In the genomic region with DNA sequence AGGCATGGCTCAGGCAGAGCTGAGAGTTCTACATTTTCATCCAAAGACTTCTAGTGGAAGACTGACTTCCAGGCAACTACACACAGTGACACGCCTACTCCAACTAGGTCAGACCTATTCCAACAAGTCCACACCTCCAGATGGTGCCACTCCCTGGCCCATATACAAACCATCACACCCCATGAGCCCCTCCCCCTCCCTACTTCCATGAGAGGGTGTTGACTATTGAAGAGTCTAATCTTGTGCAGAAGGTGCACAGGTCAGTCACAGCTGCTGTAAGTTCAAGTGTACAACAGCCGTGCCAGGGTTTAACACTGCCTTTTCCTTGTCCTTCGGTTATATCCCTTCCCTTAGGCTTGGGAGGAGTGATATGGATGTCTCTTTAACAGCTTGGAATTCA, we compare ENCODE assay signal across 22 mouse cellular contexts.
A peak's percentile ranks its signal among the peaks of the same experiment; 100 is the strongest.
DNase-seq lines count a peak whose midpoint lies in the region; ATAC-seq and TF ChIP-seq lines count a peak whose summit lies in the region.
"Had no signal": no experiment of that assay in that cellular context is flagged by ENCODE, and none has a peak within 500 bp of the region (broad histone marks: within the 10 kb centered on the region; RNA-seq: fewer than 3 reads in every experiment).

No protein-coding gene starts in this region.

- no peaks in the 10 kb centered on the region for H3K36me3 ChIP-seq in kidney, embryonic 16.5 days (ENCODE audit: insufficient read depth, low read length)
- H3K36me3 ChIP-seq in intestine, embryonic 14.5 days (ENCODE audit: control insufficient read depth, insufficient read depth, low read length): no peaks in the 10 kb centered on the region
- no peaks in the 10 kb centered on the region for H3K36me3 ChIP-seq in myocyte (ENCODE audit: control insufficient read depth, insufficient read depth)
- no peaks in the 10 kb centered on the region for H3K36me3 ChIP-seq in midbrain, embryonic 16.5 days (ENCODE audit: control insufficient read depth, insufficient read depth, low read length)
- H3K36me3 ChIP-seq: forebrain, embryonic 15.5 days; hindbrain, embryonic 13.5 days; liver, embryonic 15.5 days; neural tube, embryonic 13.5 days had no signal

- no peak for TF ChIP-seq POLR2A in myocyte (IDR thresholded peaks at IDR 0.05; ENCODE audit: insufficient read length, low read depth)

- H3K4me3 ChIP-seq in kidney, embryonic 16.5 days (ENCODE audit: low read length): no peak overlapping the region
- H3K4me3 ChIP-seq in intestine, embryonic 14.5 days (ENCODE audit: low read depth, low read length): no peak overlapping the region
- no peak overlapping the region for H3K4me3 ChIP-seq in myocyte
- no peak overlapping the region for H3K4me3 ChIP-seq in midbrain, embryonic 16.5 days (ENCODE audit: low read depth, low read length)
- H3K4me3 ChIP-seq: forebrain, embryonic 15.5 days; hindbrain, embryonic 13.5 days; liver, embryonic 15.5 days; neural tube, embryonic 13.5 days had no signal

- ATAC-seq in kidney, embryonic 16.5 days (ENCODE audit: low FRiP score, low TSS enrichment): peak; percentile 49
- no peak for ATAC-seq in intestine, embryonic 14.5 days (replicated peaks; ENCODE audit: low FRiP score, low TSS enrichment, low read depth)
- ATAC-seq in midbrain, embryonic 16.5 days: no peak
- no peak for ATAC-seq in megakaryocyte progenitor cell, adult 5-6 weeks (replicated peaks; ENCODE audit: poor library complexity)
- ATAC-seq: forebrain, embryonic 15.5 days had no signal

- no peak overlapping the region for H3K4me2 ChIP-seq in kidney, embryonic 16.5 days (replicated peaks; ENCODE audit: low read depth, low read length)
- no peak overlapping the region for H3K4me2 ChIP-seq in intestine, embryonic 14.5 days (ENCODE audit: low read length)
- peak overlapping the region; percentile 27 for H3K4me2 ChIP-seq in myocyte (ENCODE audit: low read depth)
- H3K4me2 ChIP-seq in midbrain, embryonic 16.5 days (ENCODE audit: low read length): no peak overlapping the region
- H3K4me2 ChIP-seq: forebrain, embryonic 15.5 days; heart, embryonic 11.5 days; hindbrain, embryonic 13.5 days; liver, embryonic 15.5 days; neural tube, embryonic 13.5 days had no signal

- peaks cover 8% of the 10 kb centered on the region; the same call in 1 of the 2 replicates for H3K4me1 ChIP-seq in kidney, embryonic 16.5 days (ENCODE audit: insufficient read depth, low read length)
- peaks cover 2% of the 10 kb centered on the region; the same call in 1 of the 2 replicates for H3K4me1 ChIP-seq in intestine, embryonic 14.5 days (replicated peaks; ENCODE audit: control insufficient read depth, insufficient read depth, low read length)
- no peaks in the 10 kb centered on the region for H3K4me1 ChIP-seq in midbrain, embryonic 16.5 days (ENCODE audit: control insufficient read depth, insufficient read depth, low read length)
- H3K4me1 ChIP-seq: hindbrain, embryonic 13.5 days; liver, embryonic 15.5 days had no signal

- no peaks in the 10 kb centered on the region for H3K79me2 ChIP-seq in myocyte (ENCODE audit: control insufficient read depth, insufficient read depth)

- no peak overlapping the region for H3K9ac ChIP-seq in kidney, embryonic 16.5 days (replicated peaks; ENCODE audit: low read length)
- H3K9ac ChIP-seq in intestine, embryonic 14.5 days (ENCODE audit: low read length): no peak overlapping the region
- no peak overlapping the region for H3K9ac ChIP-seq in midbrain, embryonic 16.5 days (ENCODE audit: low read depth, low read length)
- H3K9ac ChIP-seq: forebrain, embryonic 15.5 days; hindbrain, embryonic 13.5 days; liver, embryonic 15.5 days; neural tube, embryonic 13.5 days had no signal

- no peaks in the 10 kb centered on the region for H3K27me3 ChIP-seq in kidney, embryonic 16.5 days (ENCODE audit: insufficient read depth, low read length)
- H3K27me3 ChIP-seq in intestine, embryonic 14.5 days (replicated peaks; ENCODE audit: control insufficient read depth, insufficient read depth, low read length): no peaks in the 10 kb centered on the region
- H3K27me3 ChIP-seq in myocyte (ENCODE audit: control insufficient read depth, insufficient read depth, insufficient read length): no peaks in the 10 kb centered on the region
- H3K27me3 ChIP-seq in midbrain, embryonic 16.5 days (ENCODE audit: control insufficient read depth, insufficient read depth, low read depth, low read length): no peaks in the 10 kb centered on the region
- H3K27me3 ChIP-seq: forebrain, embryonic 15.5 days; hindbrain, embryonic 13.5 days; liver, embryonic 15.5 days; neural tube, embryonic 13.5 days had no signal

- H3ac ChIP-seq in myocyte (ENCODE audit: control insufficient read depth, insufficient read length): no peak overlapping the region

- 78% methylated on average over 3 of the region's 3 CpGs for WGBS in kidney, embryonic 16.5 days
- 79% methylated on average over 3 of the region's 3 CpGs for WGBS in intestine, embryonic 14.5 days
- WGBS in midbrain, embryonic 16.5 days: 91% methylated on average over 3 of the region's 3 CpGs

- no peak for DNase-seq in kidney, postnatal 25 days
- peak; percentile 25 for DNase-seq in ZHBTc4 (ENCODE audit: low read depth, low spot score)
- peak; percentile 47 for DNase-seq in intestine, embryonic 14.5 days (ENCODE audit: low spot score)
- DNase-seq in ovary, postnatal 10 days (ENCODE audit: low spot score): no peak
- DNase-seq: adrenal gland, postnatal 14 days; cerebellum, adult 8-10 months; cerebellum, postnatal 36 days; embryo, embryonic 11 days; kidney, adult 9 months; liver; lung, postnatal 36 days; midbrain, embryonic 14.5 days; right cerebral cortex, postnatal 4 days had no signal

- H3K9me3 ChIP-seq in kidney, embryonic 16.5 days (ENCODE audit: low read length): no peaks in the 10 kb centered on the region
- no peaks in the 10 kb centered on the region for H3K9me3 ChIP-seq in intestine, embryonic 14.5 days (ENCODE audit: control insufficient read depth, low read length)
- H3K9me3 ChIP-seq in midbrain, embryonic 16.5 days (replicated peaks; ENCODE audit: control insufficient read depth, low read length, poor library complexity, severe bottlenecking): no peaks in the 10 kb centered on the region
- H3K9me3 ChIP-seq: forebrain, embryonic 15.5 days; hindbrain, embryonic 13.5 days; liver, embryonic 15.5 days; neural tube, embryonic 13.5 days had no signal

- H3K27ac ChIP-seq in kidney, embryonic 16.5 days (ENCODE audit: low read length): no peak overlapping the region
- no peak overlapping the region for H3K27ac ChIP-seq in intestine, embryonic 14.5 days (ENCODE audit: low read depth)
- H3K27ac ChIP-seq in midbrain, embryonic 16.5 days (ENCODE audit: low read length): no peak overlapping the region
- H3K27ac ChIP-seq: forebrain, embryonic 15.5 days; hindbrain, embryonic 13.5 days; liver, embryonic 15.5 days; neural tube, embryonic 13.5 days had no signal

TF ChIP-seq in myocyte, 11 proteins besides CTCF, POLR2A, EP300 and RAD21:
- no peak for TF ChIP-seq REST (IDR thresholded peaks at IDR 0.05; ENCODE audit: insufficient read depth, insufficient read length)
- TF ChIP-seq MYOG (IDR thresholded peaks at IDR 0.05; ENCODE audit: control insufficient read depth in 1 of 3, insufficient read depth in 1 of 3, insufficient read length in 2 of 3, low read depth in 2 of 3): peak in 1 of 3 experiments; percentile 26
- TF ChIP-seq MYOD1 (IDR thresholded peaks at IDR 0.05; ENCODE audit: control insufficient read depth in 1 of 3, insufficient read length in 2 of 3, low read depth in 2 of 3): peak in 1 of 3 experiments; percentile 53
- peak; percentile 1 for TF ChIP-seq TCF12 (IDR thresholded peaks at IDR 0.05; ENCODE audit: insufficient read depth, poor library complexity, severe bottlenecking)

Comparison
In these comparisons a context has a peak if more than half of its experiments do, and no peak if none do; other contexts are left out.
1. DNase-seq: peak in ZHBTc4 (single experiment) and intestine, embryonic 14.5 days (single experiment); none in kidney, postnatal 25 days (0 of 2) and ovary, postnatal 10 days (single experiment).